Mouse (Mus musculus) small intestine, adult 2 months (tissue): ENCODE results near the gene Osgin1.

Source experiments
- CTCF ChIP-seq: fragments of 200-500 bp; IDR thresholded peaks from 2 replicates; pipeline ENCODE4 v1.5.1; 2012; ENCODE audit warnings: low read depth, mild to moderate bottlenecking, control low read depth, inconsistent platforms, low read length, moderate library complexity, mixed read lengths; ENCODE audit not compliant: insufficient replicate concordance, insufficient read length; ENCODE audit errors: extremely low read depth
- POLR2A ChIP-seq: fragments of 200-500 bp; IDR thresholded peaks from 2 replicates; pipeline ENCODE4 v1.6.1; 2012; ENCODE audit warnings: low read depth, mild to moderate bottlenecking, control low read depth, inconsistent platforms, low read length, moderate library complexity

GRCm38 (mm10) chr8:119436331-119436730 lies 2.4 kb downstream of the Osgin1 start:
- TF ChIP-seq CTCF (no peak), POLR2A (no peak)
